Mouse (Mus musculus) MEL (cell line): ENCODE results near the gene Sgk1. TPM values are rescaled to one million over a fixed set of nuclear protein-coding genes. Genes with fewer than 3 reads are reported as not detected.

Experiments
- DNase-seq: peaks from one replicate; pipeline ENCODE4 v3.0.0; 2011; ENCODE audit warnings: low read depth, low spot score
- H3K27ac ChIP-seq: 2 replicates; pipeline ENCODE4 v1.5.1; 2012; ENCODE audit warnings: low read depth, mild to moderate bottlenecking, control low read depth, low read length, moderate library complexity; ENCODE audit not compliant: control insufficient read depth
- H3K27me3 ChIP-seq, 2 experiments: fragments of 150-350 bp in 1 of 2; sonication (generic) in 1 of 2; 2 replicates each; pipeline ENCODE4 v1.6.1; 2012; ENCODE audit warnings: low read length in 2 of 2, mild to moderate bottlenecking in 2 of 2, improper control_type of control experiment in 1 of 2, moderate library complexity in 1 of 2; ENCODE audit not compliant: insufficient read depth in 2 of 2, control insufficient read depth in 1 of 2
- H3K36me3 ChIP-seq, 2 experiments: 2 replicates each; pipeline ENCODE4 v1.6.1; 2012 to 2014; ENCODE audit warnings: low read length in 2 of 2, improper control_type of control experiment in 1 of 2, inconsistent platforms in 1 of 2, mild to moderate bottlenecking in 1 of 2; ENCODE audit not compliant: insufficient read depth in 2 of 2, control insufficient read depth in 1 of 2
- H3K4me1 ChIP-seq, 2 experiments: fragments of 150-350 bp in 1 of 2; sonication (generic) in 1 of 2; 2 replicates each; pipeline ENCODE4 v1.6.1; 2012; ENCODE audit warnings: low read length in 2 of 2, improper control_type of control experiment in 1 of 2, mild to moderate bottlenecking in 1 of 2; ENCODE audit not compliant: insufficient read depth in 2 of 2, control insufficient read depth in 1 of 2
- H3K4me3 ChIP-seq, 2 experiments: fragments of 150-350 bp in 1 of 2; sonication (generic) in 1 of 2; 2 replicates each; pipeline ENCODE4 v1.5.1; 2012; ENCODE audit warnings: low read depth in 2 of 2, low read length in 2 of 2, mild to moderate bottlenecking in 2 of 2, moderate library complexity in 2 of 2, control low read depth in 1 of 2, improper control_type of control experiment in 1 of 2; ENCODE audit not compliant: control insufficient read depth in 1 of 2, insufficient read depth in 1 of 2
- H3K79me2 ChIP-seq: 2 replicates; pipeline ENCODE4 v1.6.1; 2012; ENCODE audit warnings: mild to moderate bottlenecking, low read length, moderate library complexity; ENCODE audit not compliant: control insufficient read depth, poor library complexity, insufficient read depth
- H3K9ac ChIP-seq: 2 replicates; pipeline ENCODE4 v1.6.1; 2012; ENCODE audit warnings: low read depth, mild to moderate bottlenecking, control low read depth, low read length, moderate library complexity; ENCODE audit not compliant: control insufficient read depth, poor library complexity, severe bottlenecking
- H3K9me3 ChIP-seq: fragments of 150-350 bp; sonication (generic); replicated peaks from 2 replicates; pipeline ENCODE4 v1.6.1; 2012; ENCODE audit warnings: mild to moderate bottlenecking, low read length, improper control_type of control experiment, moderate library complexity; ENCODE audit not compliant: insufficient read depth
- E2F4 ChIP-seq: IDR thresholded peaks from 2 replicates; pipeline ENCODE4 v1.6.1; 2011; ENCODE audit warnings: low read depth, low read length, improper control_type of control experiment, borderline replicate concordance
- EP300 ChIP-seq, 2 experiments: IDR thresholded peaks; 2 replicates each; pipeline ENCODE4 v1.6.1; 2011; ENCODE audit warnings: improper control_type of control experiment in 2 of 2, low read length in 2 of 2, low read depth in 1 of 2, mild to moderate bottlenecking in 1 of 2
- GATA1 ChIP-seq: IDR thresholded peaks from 2 replicates; pipeline ENCODE4 v1.6.1; 2011; ENCODE audit warnings: low read depth, low read length, improper control_type of control experiment
- JUND ChIP-seq: IDR thresholded peaks from 2 replicates; pipeline ENCODE4 v1.6.1; 2011; ENCODE audit warnings: low read depth, mild to moderate bottlenecking, improper control_type of control experiment, low read length
- MAFK ChIP-seq: IDR thresholded peaks from 2 replicates; pipeline ENCODE4 v1.6.1; 2011; ENCODE audit warnings: low read depth, mild to moderate bottlenecking, low read length, improper control_type of control experiment, borderline replicate concordance
- MAX ChIP-seq: IDR thresholded peaks from 2 replicates; pipeline ENCODE4 v1.6.1; 2011; ENCODE audit warnings: low read length, improper control_type of control experiment
- MXI1 ChIP-seq: IDR thresholded peaks from 2 replicates; pipeline ENCODE4 v1.6.1; 2011; ENCODE audit warnings: mild to moderate bottlenecking, low read depth, low read length, improper control_type of control experiment
- MYB ChIP-seq: IDR thresholded peaks from 2 replicates; pipeline ENCODE4 v1.6.1; 2011; ENCODE audit warnings: mild to moderate bottlenecking, low read depth, low read length, improper control_type of control experiment
- RAD21 ChIP-seq: IDR thresholded peaks from 2 replicates; pipeline ENCODE4 v1.6.1; 2011; ENCODE audit warnings: mild to moderate bottlenecking, low read depth, low read length, improper control_type of control experiment
- RCOR1 ChIP-seq: IDR thresholded peaks from 2 replicates; pipeline ENCODE4 v1.6.1; 2012; ENCODE audit warnings: low read depth, mild to moderate bottlenecking, inconsistent platforms, low read length, improper control_type of control experiment
- SIN3A ChIP-seq: IDR thresholded peaks from 2 replicates; pipeline ENCODE4 v1.6.1; 2012; ENCODE audit warnings: low read length, improper control_type of control experiment, inconsistent platforms
- TAL1 ChIP-seq: IDR thresholded peaks from 2 replicates; pipeline ENCODE4 v1.6.1; 2012; ENCODE audit warnings: mild to moderate bottlenecking, inconsistent platforms, low read length, moderate library complexity, mixed read lengths
- UBTF ChIP-seq: IDR thresholded peaks from 2 replicates; pipeline ENCODE4 v1.6.1; 2012; ENCODE audit warnings: low read depth, mild to moderate bottlenecking, inconsistent platforms, low read length, improper control_type of control experiment, moderate library complexity, borderline replicate concordance; ENCODE audit not compliant: insufficient read depth
- USF1 ChIP-seq: IDR thresholded peaks from 2 replicates; pipeline ENCODE4 v1.6.1; 2014; ENCODE audit warnings: low read depth, mild to moderate bottlenecking, inconsistent platforms, low read length, improper control_type of control experiment, moderate library complexity
- USF2 ChIP-seq, 2 experiments: IDR thresholded peaks; 2 replicates each; pipeline ENCODE4 v1.6.1; 2011 to 2012; ENCODE audit warnings: improper control_type of control experiment in 2 of 2, low read length in 2 of 2, borderline replicate concordance in 1 of 2, inconsistent platforms in 1 of 2, low read depth in 1 of 2, mild to moderate bottlenecking in 1 of 2; ENCODE audit not compliant: insufficient read depth in 1 of 2
- ZMIZ1 ChIP-seq: IDR thresholded peaks from 2 replicates; pipeline ENCODE4 v1.6.1; 2012; ENCODE audit warnings: low read depth, mild to moderate bottlenecking, inconsistent platforms, low read length, improper control_type of control experiment, moderate library complexity
- polyA plus RNA-seq, 2 experiments: library from polyadenylated mRNA; stranded (reverse) in 1 of 2; unstranded in 1 of 2; fragments of >175 nt in 1 of 2; fragments of >200 nt in 1 of 2; gene quantifications; 2 replicates each; pipeline versions ENCODE4 v1.2.1 to v1.2.4; 2012; ENCODE audit warnings: low replicate concordance in 2 of 2, low read depth in 1 of 2; ENCODE audit not compliant: insufficient read length in 2 of 2, insufficient read depth in 1 of 2, missing spikeins in 1 of 2
- total RNA-seq: library from RNA; depleted of rRNA; stranded (reverse); fragments of 300-350 nt; gene quantifications from 2 replicates; pipeline ENCODE4 v1.2.3, GENCODE M21; 2012

Gene Sgk1
- total and polyA plus RNA-seq, 3 experiments, result 1.6 to 3.2 TPM; not detected in 1

- TF ChIP-seq GATA1 (peak; percentile 53), UBTF (no peak), EP300 (IDR thresholded peaks at IDR 0.05; ENCODE audit: low read depth in 1 of 2, low read length in 2 of 2) (peak; percentile 30 to 59; a peak in 3 of 4 replicates)
- Histone ChIP-seq H3K9ac (no peak overlapping the region), H3K27ac (no peak overlapping the region), H3K4me1 (peaks cover 0 to 6% of the 10 kb centered on the region in 2 experiments; a peak in 2 of 4 replicates), H3K79me2 (no peaks in the 10 kb centered on the region), H3K4me3 (no peak overlapping the region), H3K9me3 (no peaks in the 10 kb centered on the region), H3K36me3 (peaks cover 0 to 3% of the 10 kb centered on the region in 2 experiments; a peak in 1 of 4 replicates), H3K27me3 (no peaks in the 10 kb centered on the region)
- peak; percentile 31 for DNase-seq
Observed at GRCm38 (mm10) chr10:21941235-21941634, 59.3 kb downstream of the Sgk1 start.

- Histone ChIP-seq H3K9me3 (no peaks in the 10 kb centered on the region), H3K27ac (no peak overlapping the region), H3K4me3 (no peak overlapping the region), H3K4me1 (peaks cover 0 to 6% of the 10 kb centered on the region in 2 experiments; a peak in 2 of 4 replicates), H3K9ac (no peak overlapping the region), H3K79me2 (no peaks in the 10 kb centered on the region), H3K36me3 (peaks cover 0 to 3% of the 10 kb centered on the region in 2 experiments; a peak in 1 of 4 replicates), H3K27me3 (no peaks in the 10 kb centered on the region; a peak in 1 of 4 replicates)
- TF ChIP-seq SIN3A (no peak), MYB (no peak), MXI1 (no peak), MAFK (no peak), USF2 (IDR thresholded peaks at IDR 0.05; ENCODE audit: borderline replicate concordance in 1 of 2, insufficient read depth in 1 of 2, low read depth in 1 of 2, low read length in 2 of 2) (no peak), RCOR1 (no peak), TAL1 (no peak), USF1 (no peak), RAD21 (no peak), JUND (no peak), ZMIZ1 (no peak), E2F4 (no peak), MAX (no peak)
- no peak for DNase-seq
Observed at GRCm38 (mm10) chr10:21943145-21943700, 61.2 kb downstream of the Sgk1 start.
